In the genomic region with DNA sequence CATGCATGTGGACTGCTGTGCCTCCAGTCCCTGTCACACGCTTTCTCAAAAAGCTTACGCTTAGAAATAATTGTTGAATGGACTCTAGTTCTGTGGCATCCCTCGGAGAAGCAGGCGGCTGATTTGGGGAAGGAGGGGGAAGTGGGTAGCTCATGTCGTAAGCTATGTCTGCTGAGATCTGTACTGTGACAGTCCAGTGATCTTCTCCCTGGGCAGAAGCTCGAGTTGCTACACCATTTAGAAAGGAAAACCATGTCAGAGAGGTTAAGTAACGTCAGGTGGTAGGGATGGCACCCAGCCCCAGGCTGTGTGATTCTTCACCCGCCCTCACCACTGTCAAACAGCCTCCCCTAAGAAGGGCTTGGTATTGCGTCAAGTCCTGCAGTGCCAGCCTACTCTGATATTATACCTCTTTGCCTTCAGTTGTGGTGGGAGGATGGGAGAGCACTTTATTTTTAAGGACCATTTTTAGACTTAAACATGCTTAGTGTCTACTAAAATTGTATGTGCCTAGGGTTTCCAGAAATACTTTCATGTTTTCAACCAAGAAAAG, we compare ENCODE assay signal across 17 mouse cellular contexts.
DNase-seq lines count a peak whose midpoint lies in the region; ATAC-seq and TF ChIP-seq lines count a peak whose summit lies in the region.
"Had no signal": no experiment of that assay in that cellular context is flagged by ENCODE, and none has a peak within 500 bp of the region (broad histone marks: within the 10 kb centered on the region; RNA-seq: fewer than 3 reads in every experiment).

No protein-coding gene starts in this region.

- H3K27me3 ChIP-seq in liver, postnatal 0 days (ENCODE audit: insufficient read depth, low read length), result no peaks in the 10 kb centered on the region
- no peaks in the 10 kb centered on the region for H3K27me3 ChIP-seq in embryonic facial prominence, embryonic 10.5 days (replicated peaks; ENCODE audit: low read depth, poor library complexity, severe bottlenecking)
- H3K27me3 ChIP-seq: forebrain, embryonic 15.5 days; kidney, embryonic 15.5 days had no signal

- peak; percentile 37 to 47 for DNase-seq in cerebellum, adult 18-20 months
- DNase-seq in liver, postnatal 0 days, result peak; percentile 15
- no peak for DNase-seq in liver
- peak; percentile 13 for DNase-seq in c-Kit-positive CD71-negative TER-119-negative erythroid progenitor cells, embryonic 14.5 days (ENCODE audit: low read depth)
- no peak for DNase-seq in embryonic facial prominence, embryonic 10.5 days (ENCODE audit: low spot score)
- DNase-seq in layer of hippocampus, postnatal 36 days, result no peak
- DNase-seq: adrenal gland, postnatal 10 days; gastrocnemius, postnatal 25 days; layer of hippocampus, adult 9-11 months; lung, postnatal 10 days; thymus, adult 18-20 months had no signal

- TF ChIP-seq CTCF in liver, postnatal 0 days (IDR thresholded peaks at IDR 0.05; ENCODE audit: low read depth), result no peak

- peaks cover 6% of the 10 kb centered on the region; the same call in 1 of the 2 replicates for H3K4me1 ChIP-seq in liver, postnatal 0 days (ENCODE audit: insufficient read depth)
- peaks cover 15% of the 10 kb centered on the region for H3K4me1 ChIP-seq in embryonic facial prominence, embryonic 10.5 days

- H3K27ac ChIP-seq in liver, postnatal 0 days (ENCODE audit: low read depth), result no peak overlapping the region
- no peak overlapping the region for H3K27ac ChIP-seq in embryonic facial prominence, embryonic 10.5 days (replicated peaks)
- H3K27ac ChIP-seq: forebrain, embryonic 15.5 days; kidney, embryonic 15.5 days had no signal

- H3K36me3 ChIP-seq in liver, postnatal 0 days (replicated peaks; ENCODE audit: insufficient read depth, low read length), result no peaks in the 10 kb centered on the region
- H3K36me3 ChIP-seq in embryonic facial prominence, embryonic 10.5 days (replicated peaks), result no peaks in the 10 kb centered on the region
- H3K36me3 ChIP-seq: forebrain, embryonic 15.5 days; kidney, embryonic 15.5 days had no signal

- H3K4me3 ChIP-seq in liver, postnatal 0 days (ENCODE audit: low read depth, low read length), result no peak overlapping the region
- H3K4me3 ChIP-seq in embryonic facial prominence, embryonic 10.5 days, result no peak overlapping the region
- H3K4me3 ChIP-seq: forebrain, embryonic 15.5 days; kidney, embryonic 15.5 days had no signal

- no peak for ATAC-seq in cerebellum, adult (ENCODE audit: insufficient number of reproducible peaks, low FRiP score, low TSS enrichment)
- ATAC-seq in liver, postnatal 0 days, result 0 out of 2 replicates have a peak, but pooled peaks have one; percentile 15
- ATAC-seq in megakaryocyte, adult 5-6 weeks (ENCODE audit: poor library complexity, severe bottlenecking), result peak; percentile 96
- ATAC-seq: forebrain, embryonic 15.5 days; midbrain, embryonic 16.5 days had no signal

- no peaks in the 10 kb centered on the region for H3K9me3 ChIP-seq in liver, postnatal 0 days (ENCODE audit: low read length)
- H3K9me3 ChIP-seq in embryonic facial prominence, embryonic 10.5 days, result no peaks in the 10 kb centered on the region
- H3K9me3 ChIP-seq: forebrain, embryonic 15.5 days; kidney, embryonic 15.5 days had no signal

- 64% methylated on average over 9 of the region's 9 CpGs for WGBS in liver, postnatal 0 days (ENCODE audit: insufficient replicate concordance)
- 82% methylated on average over 9 of the region's 9 CpGs for WGBS in embryonic facial prominence, embryonic 10.5 days

- no peak overlapping the region for H3K4me2 ChIP-seq in liver, postnatal 0 days (ENCODE audit: low read depth, low read length)
- H3K4me2 ChIP-seq: forebrain, embryonic 15.5 days; heart, embryonic 11.5 days; kidney, embryonic 15.5 days had no signal

- no peak overlapping the region for H3K9ac ChIP-seq in liver, postnatal 0 days (replicated peaks)
- H3K9ac ChIP-seq: forebrain, embryonic 15.5 days; kidney, embryonic 15.5 days had no signal

- no peak for TF ChIP-seq EP300 in liver, postnatal 0 days (IDR thresholded peaks at IDR 0.05; ENCODE audit: low read depth)

Comparison
In these comparisons a context has a peak if more than half of its experiments do, and no peak if none do; other contexts are left out.
1. DNase-seq: peak in cerebellum, adult 18-20 months (2 of 2), liver, postnatal 0 days (single experiment) and c-Kit-positive CD71-negative TER-119-negative erythroid progenitor cells, embryonic 14.5 days (single experiment); none in liver (single experiment), embryonic facial prominence, embryonic 10.5 days (single experiment) and layer of hippocampus, postnatal 36 days (0 of 2).